Mouse (Mus musculus): Measurements from ENCODE around the gene Ifi205. TPM values are rescaled to one million over a fixed set of nuclear protein-coding genes. Genes with fewer than 3 reads are reported as not detected.
"Not testable (repeated sequence)": the region's sequence is repeated elsewhere in the genome, so short reads cannot be mapped to it uniquely, and the experiment has no call there.

The Ifi205 gene
- 0.44 and 0.81 TPM in 2 replicates for polyA plus RNA-seq (2015; fragmentation: Nextera tagmentation; extraction: Ambion mirVana)

GRCm38 (mm10) chr1:174031698-174032097, at the start of gene Ifi205:
Ifi205 (minus strand) TSS chr1:174031810.
- H3K27me3 ChIP-seq (ENCODE audit: control insufficient read depth, insufficient read depth, low read length): no peaks in the 10 kb centered on the region
- no peaks in the 10 kb centered on the region for H3K4me1 ChIP-seq (ENCODE audit: control insufficient read depth, insufficient read depth, low read length)
- H3K27ac ChIP-seq (ENCODE audit: low read length): no peak within 1 kb of the TSS
- no peak within 1 kb of the TSS for H3K4me2 ChIP-seq (ENCODE audit: low read depth, low read length)
- H3K36me3 ChIP-seq (ENCODE audit: control insufficient read depth, insufficient read depth, low read length): no peaks in the 10 kb centered on the region
- no peak within 1 kb of the TSS for H3K4me3 ChIP-seq (replicated peaks; ENCODE audit: low read length)
- WGBS: 36% methylated on average over 1 of the region's 1 CpGs
- no peaks in the 10 kb centered on the region for H3K9me3 ChIP-seq (replicated peaks; ENCODE audit: control insufficient read depth, low read length)
- ATAC-seq (ENCODE audit: insufficient read depth, low FRiP score): no peak
- H3K9ac ChIP-seq (ENCODE audit: low read length): no peak within 1 kb of the TSS

- Histone ChIP-seq H3K36me3 (ENCODE audit: control insufficient read depth, insufficient read depth, low read length) (no peaks in the 10 kb centered on the region), H3K9me3 (replicated peaks; ENCODE audit: control insufficient read depth, low read length) (no peaks in the 10 kb centered on the region), H3K4me3 (replicated peaks; ENCODE audit: low read length) (no peak within 1 kb of the TSS), H3K9ac (ENCODE audit: low read length) (no peak within 1 kb of the TSS), H3K27ac (ENCODE audit: low read length) (no peak within 1 kb of the TSS), H3K4me1 (ENCODE audit: control insufficient read depth, insufficient read depth, low read length) (no peaks in the 10 kb centered on the region), H3K4me2 (ENCODE audit: low read depth, low read length) (no peak within 1 kb of the TSS), H3K27me3 (ENCODE audit: control insufficient read depth, insufficient read depth, low read length) (no peaks in the 10 kb centered on the region)
- no peak for ATAC-seq (ENCODE audit: insufficient read depth, low FRiP score)
- 84% methylated on average over 3 of the region's 3 CpGs for WGBS
Observed at GRCm38 (mm10) chr1:174066305-174066704, 34.7 kb upstream of the Ifi205 start, which contains the start of gene Olfr430. Olfr430 (plus strand) TSS chr1:174066605.

DNA sequence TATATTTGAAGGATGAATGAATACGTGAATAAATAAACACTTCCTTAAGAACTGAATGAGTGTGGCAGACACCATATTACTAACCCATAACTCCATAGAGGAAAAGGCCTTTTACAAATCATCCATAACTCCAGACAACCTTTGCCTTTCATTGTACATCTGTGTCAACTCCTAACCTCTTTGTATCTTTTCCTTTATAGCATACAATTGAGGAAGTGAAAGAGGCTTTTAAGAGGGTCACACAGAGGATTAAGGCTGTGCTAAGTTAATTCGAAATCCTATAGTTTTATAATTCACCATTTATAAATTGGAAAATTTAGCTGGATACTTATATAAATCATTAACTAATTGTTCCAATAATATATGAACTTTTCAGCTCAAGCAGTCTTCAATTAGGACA, 23.6 kb upstream of the Ifi205 start:
- Histone ChIP-seq H3K4me3 (replicated peaks; ENCODE audit: low read length) (no peak overlapping the region), H3K9ac (ENCODE audit: low read length) (no peak overlapping the region), H3K27ac (ENCODE audit: low read length) (no peak overlapping the region), H3K9me3 (replicated peaks; ENCODE audit: control insufficient read depth, low read length) (no peaks in the 10 kb centered on the region), H3K4me2 (ENCODE audit: low read depth, low read length) (no peak overlapping the region), H3K27me3 (ENCODE audit: control insufficient read depth, insufficient read depth, low read length) (no peaks in the 10 kb centered on the region), H3K4me1 (ENCODE audit: control insufficient read depth, insufficient read depth, low read length) (no peaks in the 10 kb centered on the region), H3K36me3 (ENCODE audit: control insufficient read depth, insufficient read depth, low read length) (no peaks in the 10 kb centered on the region)
- WGBS: 69% methylated on average over 2 of the region's 2 CpGs
- ATAC-seq (ENCODE audit: insufficient read depth, low FRiP score): no peak

- H3K9me3 ChIP-seq (replicated peaks; ENCODE audit: control insufficient read depth, low read length): no peaks in the 10 kb centered on the region
- H3K27me3 ChIP-seq (ENCODE audit: control insufficient read depth, insufficient read depth, low read length): no peaks in the 10 kb centered on the region
- no peaks in the 10 kb centered on the region for H3K4me1 ChIP-seq (ENCODE audit: control insufficient read depth, insufficient read depth, low read length)
- ATAC-seq (ENCODE audit: insufficient read depth, low FRiP score): no peak
- WGBS: 71% methylated on average over 3 of the region's 3 CpGs
- no peak overlapping the region for H3K4me3 ChIP-seq (replicated peaks; ENCODE audit: low read length)
- no peak overlapping the region for H3K27ac ChIP-seq (ENCODE audit: low read length)
- no peak overlapping the region for H3K9ac ChIP-seq (ENCODE audit: low read length)
- H3K4me2 ChIP-seq (ENCODE audit: low read depth, low read length): no peak overlapping the region
- no peaks in the 10 kb centered on the region for H3K36me3 ChIP-seq (ENCODE audit: control insufficient read depth, insufficient read depth, low read length)
Observed at GRCm38 (mm10) chr1:174052981-174053380, 21.4 kb upstream of the Ifi205 start.

DNA sequence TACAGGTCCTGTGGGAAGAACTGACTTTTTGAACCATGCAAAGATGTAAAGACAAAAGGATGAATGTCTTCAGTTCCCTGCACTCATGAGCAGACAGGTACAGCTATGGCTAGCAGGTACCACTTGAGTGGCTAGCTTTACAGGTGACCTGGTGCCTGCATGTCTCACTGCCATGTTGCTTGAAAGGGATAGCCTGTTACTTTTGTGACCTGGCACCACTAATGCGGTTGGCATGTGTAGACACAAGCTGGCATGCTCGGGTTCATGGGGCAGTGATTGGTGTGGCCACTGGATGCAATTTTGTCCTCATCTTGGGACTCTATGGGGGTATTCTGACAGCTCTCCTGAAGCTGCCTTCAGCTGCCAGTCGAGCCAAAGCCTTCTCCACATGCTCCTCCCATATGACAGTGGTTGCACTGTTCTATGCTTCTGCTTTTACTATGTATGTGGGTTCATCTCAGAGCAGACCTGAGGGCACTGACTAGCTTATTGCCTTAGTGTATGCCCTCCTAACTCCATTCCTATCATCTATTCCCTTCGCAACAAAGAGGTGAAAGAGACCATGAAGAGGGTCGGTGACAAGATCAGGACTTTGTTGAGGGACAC, 20.4 kb upstream of the Ifi205 start:
- no peak for ATAC-seq (ENCODE audit: insufficient read depth, low FRiP score)
- Histone ChIP-seq H3K4me2 (ENCODE audit: low read depth, low read length) (no peak overlapping the region), H3K4me3 (replicated peaks; ENCODE audit: low read length) (no peak overlapping the region), H3K27ac (ENCODE audit: low read length) (no peak overlapping the region), H3K9me3 (replicated peaks; ENCODE audit: control insufficient read depth, low read length) (no peaks in the 10 kb centered on the region), H3K36me3 (ENCODE audit: control insufficient read depth, insufficient read depth, low read length) (no peaks in the 10 kb centered on the region), H3K4me1 (ENCODE audit: control insufficient read depth, insufficient read depth, low read length) (no peaks in the 10 kb centered on the region), H3K9ac (ENCODE audit: low read length) (no peak overlapping the region), H3K27me3 (ENCODE audit: control insufficient read depth, insufficient read depth, low read length) (no peaks in the 10 kb centered on the region)
- 82% methylated on average over 5 of the region's 5 CpGs for WGBS

DNA sequence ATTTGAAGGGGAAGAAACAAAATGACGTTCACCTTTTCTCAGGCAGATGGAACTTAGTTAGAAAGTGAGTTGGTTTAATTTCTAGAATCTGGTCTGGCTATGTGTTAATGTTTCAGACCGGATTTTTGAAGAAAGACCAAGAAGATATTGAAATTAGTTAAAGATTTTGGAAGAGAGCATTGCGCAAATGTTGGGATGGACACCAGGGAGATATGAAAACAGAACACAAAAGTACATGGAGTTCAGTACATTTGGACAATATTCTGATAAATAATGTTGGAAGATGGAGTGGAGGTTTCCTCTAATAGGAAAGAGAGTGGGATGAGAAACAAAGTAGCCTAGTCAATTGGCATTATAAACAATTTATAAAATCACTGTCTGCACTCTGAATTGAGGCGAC, 19.9 kb upstream of the Ifi205 start:
- Histone ChIP-seq H3K9ac (ENCODE audit: low read length) (no peak overlapping the region), H3K27ac (ENCODE audit: low read length) (no peak overlapping the region), H3K4me1 (ENCODE audit: control insufficient read depth, insufficient read depth, low read length) (no peaks in the 10 kb centered on the region), H3K27me3 (ENCODE audit: control insufficient read depth, insufficient read depth, low read length) (no peaks in the 10 kb centered on the region), H3K9me3 (replicated peaks; ENCODE audit: control insufficient read depth, low read length) (no peaks in the 10 kb centered on the region), H3K4me3 (replicated peaks; ENCODE audit: low read length) (no peak overlapping the region), H3K36me3 (ENCODE audit: control insufficient read depth, insufficient read depth, low read length) (no peaks in the 10 kb centered on the region), H3K4me2 (ENCODE audit: low read depth, low read length) (no peak overlapping the region)
- ATAC-seq (ENCODE audit: insufficient read depth, low FRiP score): no peak
- WGBS: 82% methylated on average over 4 of the region's 4 CpGs

DNA sequence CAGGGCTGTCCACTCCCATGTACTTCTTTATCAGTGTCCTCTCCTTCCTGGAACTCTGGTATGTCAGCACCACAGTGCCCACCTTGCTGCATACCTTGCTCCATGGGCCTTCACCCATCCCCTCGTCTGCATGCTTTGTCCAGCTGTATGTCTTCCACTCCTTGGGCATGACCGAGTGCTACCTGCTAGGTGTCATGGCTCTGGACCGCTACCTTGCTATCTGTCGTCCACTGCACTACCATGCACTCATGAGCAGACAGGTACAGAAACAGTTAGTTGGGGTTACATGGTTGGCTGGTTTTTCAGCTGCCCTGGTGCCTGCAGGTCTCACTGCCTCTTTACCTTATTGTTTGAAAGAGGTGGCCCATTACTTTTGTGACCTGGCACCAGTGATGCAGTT, 18.9 kb upstream of the Ifi205 start:
- Histone ChIP-seq H3K9me3 (replicated peaks; ENCODE audit: control insufficient read depth, low read length) (no peaks in the 10 kb centered on the region), H3K9ac (ENCODE audit: low read length) (no peak overlapping the region), H3K4me3 (replicated peaks; ENCODE audit: low read length) (no peak overlapping the region), H3K36me3 (ENCODE audit: control insufficient read depth, insufficient read depth, low read length) (no peaks in the 10 kb centered on the region), H3K4me1 (ENCODE audit: control insufficient read depth, insufficient read depth, low read length) (no peaks in the 10 kb centered on the region), H3K4me2 (ENCODE audit: low read depth, low read length) (no peak overlapping the region), H3K27me3 (ENCODE audit: control insufficient read depth, insufficient read depth, low read length) (no peaks in the 10 kb centered on the region), H3K27ac (ENCODE audit: low read length) (no peak overlapping the region)
- no peak for ATAC-seq (ENCODE audit: insufficient read depth, low FRiP score)
- 86% methylated on average over 4 of the region's 4 CpGs for WGBS

DNA sequence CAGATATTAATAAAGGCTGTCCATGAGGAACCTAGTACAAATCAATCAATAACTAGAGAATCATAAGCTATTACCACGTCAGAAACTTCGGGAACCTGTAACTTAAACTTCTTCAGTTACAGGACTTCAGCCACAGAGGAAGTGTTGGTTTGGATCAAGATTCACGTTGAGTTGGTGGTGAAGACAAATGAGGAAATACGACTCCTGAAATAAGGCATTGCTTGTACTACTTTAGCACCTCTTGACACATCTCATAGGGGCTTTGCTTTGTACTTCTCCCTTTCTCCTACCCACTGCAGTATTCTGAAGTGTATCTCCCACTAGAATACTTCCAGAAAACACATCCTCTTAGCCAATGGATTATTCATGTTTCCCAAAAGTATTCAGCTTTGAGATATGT, 17.7 kb upstream of the Ifi205 start:
- H3K4me1 ChIP-seq (ENCODE audit: control insufficient read depth, insufficient read depth, low read length); H3K36me3 ChIP-seq (ENCODE audit: control insufficient read depth, insufficient read depth, low read length); H3K27ac ChIP-seq (ENCODE audit: low read length); H3K4me2 ChIP-seq (ENCODE audit: low read depth, low read length); H3K27me3 ChIP-seq (ENCODE audit: control insufficient read depth, insufficient read depth, low read length); H3K9ac ChIP-seq (ENCODE audit: low read length); ATAC-seq (ENCODE audit: insufficient read depth, low FRiP score); H3K9me3 ChIP-seq (replicated peaks; ENCODE audit: control insufficient read depth, low read length); H3K4me3 ChIP-seq (replicated peaks; ENCODE audit: low read length): not testable (repeated sequence)
- 45% methylated on average over 4 of the region's 4 CpGs for WGBS

GRCm38 (mm10) chr1:174048893-174049292, 17.3 kb upstream of the Ifi205 start, which contains the start of gene Olfr432:
Olfr432 (plus strand) TSS chr1:174049205.
- 64% methylated on average over 2 of the region's 2 CpGs for WGBS
- ATAC-seq (ENCODE audit: insufficient read depth, low FRiP score): no peak
- H3K9ac ChIP-seq (ENCODE audit: low read length): no peak within 1 kb of the TSS

More at GRCm38 (mm10) chr1:174048893-174049292, 17.3 kb upstream of the Ifi205 start, which contains the start of gene Olfr432:
- no peak within 1 kb of the TSS for H3K27ac ChIP-seq (ENCODE audit: low read length)
- no peaks in the 10 kb centered on the region for H3K9me3 ChIP-seq (replicated peaks; ENCODE audit: control insufficient read depth, low read length)
- no peak within 1 kb of the TSS for H3K4me3 ChIP-seq (replicated peaks; ENCODE audit: low read length)
- H3K4me2 ChIP-seq (ENCODE audit: low read depth, low read length): no peak within 1 kb of the TSS
- no peaks in the 10 kb centered on the region for H3K4me1 ChIP-seq (ENCODE audit: control insufficient read depth, insufficient read depth, low read length)
- H3K27me3 ChIP-seq (ENCODE audit: control insufficient read depth, insufficient read depth, low read length): no peaks in the 10 kb centered on the region
- no peaks in the 10 kb centered on the region for H3K36me3 ChIP-seq (ENCODE audit: control insufficient read depth, insufficient read depth, low read length)

All from stomach, embryonic 16.5 days (tissue).